Mouse (Mus musculus) liver, adult 10 weeks (tissue): ENCODE measurements around the gene Togaram1. TPM values are rescaled to one million over a fixed set of nuclear protein-coding genes. Genes with fewer than 3 reads are reported as not detected.

Source experiments
- polyA plus RNA-seq: library from polyadenylated mRNA; stranded (reverse); fragments of 350-450 nt; fragmentation: Illumina TruSeq; extraction: RNeasy Lipid Tissue Mini Kit (QIAGEN cat#74804); gene quantifications from one replicate; pipeline ENCODE4 v1.2.3, GENCODE M21; 2014; ENCODE audit warnings: low read depth, low replicate concordance

Togaram1 gene
- polyA plus RNA-seq: 23.1 TPM

GRCm38 (mm10) chr12:64965124-64966026 lies at the start of gene Togaram1, which contains the start of gene Klhl28:
Togaram1 (plus strand) TSS chr12:64965804.
Klhl28 (minus strand) TSS chr12:64965534.

GRCm38 (mm10) chr12:64917578-64918471 lies 47.8 kb upstream of the Togaram1 start, which contains the start of gene Gm527:
Gm527 (plus strand) TSS chr12:64917906.

GRCm38 (mm10) chr12:65036190-65036870 lies 70.7 kb downstream of the Togaram1 start, which contains the start of gene Prpf39:
Prpf39 (plus strand) TSS chr12:65036333.

Other genes with a start within 250 kb of the Togaram1 start
- 6.1 TPM for gene Gm527, start 47.9 kb upstream of the Togaram1 start, polyA plus RNA-seq
- gene Klhl28, start 270 bp upstream of the Togaram1 start, polyA plus RNA-seq: 8.2 TPM
- gene Prpf39, start 70.5 kb downstream of the Togaram1 start, polyA plus RNA-seq: 39.3 TPM
- gene Fkbp3, start 108.2 kb downstream of the Togaram1 start, polyA plus RNA-seq: 107 TPM
- 3.9 TPM for gene Fancm, start 109.8 kb downstream of the Togaram1 start, polyA plus RNA-seq
- gene Mis18bp1, start 206.8 kb downstream of the Togaram1 start, polyA plus RNA-seq: 0.58 TPM